Mouse (Mus musculus) small intestine, adult 10 weeks (tissue): Measurements from ENCODE around the gene Gm11361. TPM values are rescaled to one million over a fixed set of nuclear protein-coding genes. Genes with fewer than 3 reads are reported as not detected.

Source experiments
- polyA plus RNA-seq: library from polyadenylated mRNA; stranded (reverse); fragments of 350-450 nt; fragmentation: Illumina TruSeq; extraction: RNeasy Lipid Tissue Mini Kit (QIAGEN cat#74804); gene quantifications from one replicate; pipeline ENCODE4 v1.2.3, GENCODE M21; 2014; ENCODE audit warnings: low replicate concordance

Gm11361 gene
- polyA plus RNA-seq = not detected

DNA sequence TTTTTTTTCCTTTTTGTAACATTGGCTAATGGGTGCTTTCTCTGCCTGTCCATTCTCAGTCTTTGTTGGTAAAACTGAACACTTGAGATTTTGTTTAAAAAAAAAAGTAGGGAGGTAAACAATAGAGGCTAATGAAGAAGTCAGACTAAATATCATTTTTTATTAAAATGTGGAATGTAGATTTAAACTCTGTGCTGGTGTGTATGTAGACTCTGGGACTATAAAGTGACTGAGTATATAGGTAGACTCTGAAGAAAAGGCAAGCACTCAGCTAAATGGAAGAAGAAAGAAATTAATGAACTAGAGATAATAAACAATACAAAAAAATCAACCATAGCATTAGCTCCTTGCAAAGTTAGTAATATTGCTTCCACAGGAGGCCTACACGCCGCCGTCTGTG, at the start of gene Gm11361:
Gm11361 (plus strand) TSS at position 301 of the 400 bp plus-strand sequence.

Other genes with a start within 250 kb of the Gm11361 start
- not detected for gene Prl4a1, start 241.3 kb upstream of the Gm11361 start, polyA plus RNA-seq
- gene Prl5a1, start 115.0 kb upstream of the Gm11361 start, polyA plus RNA-seq = not detected